Mouse (Mus musculus): ENCODE data around the gene Nlrp4a.
"Not testable (repeated sequence)": the region's sequence is repeated elsewhere in the genome, so short reads cannot be mapped to it uniquely, and the experiment has no call there.

Gene Nlrp4a

DNA sequence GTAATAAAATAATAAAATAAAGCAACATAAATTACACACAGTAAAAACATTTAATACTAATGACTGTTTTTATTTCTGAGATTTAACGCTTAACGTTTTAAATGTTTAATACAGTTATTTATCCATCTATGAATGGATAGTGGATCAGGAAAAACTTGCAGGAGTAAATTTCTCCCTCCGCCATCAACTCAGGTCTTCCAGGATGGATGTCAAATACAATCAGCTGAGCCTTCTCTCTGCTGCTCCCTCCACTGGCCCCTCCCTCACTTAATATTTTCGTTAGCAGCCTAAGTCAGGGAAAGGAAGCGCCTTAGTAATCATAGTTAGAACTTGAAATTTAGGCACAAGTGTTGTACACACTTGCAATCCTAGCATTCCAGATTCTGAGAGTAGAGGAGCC lies at the start of gene Nlrp4a:
Nlrp4a (plus strand) TSS at position 301 of the 400 bp plus-strand sequence.
- DNase-seq = no peak

- not testable (repeated sequence) for DNase-seq
Measured at GRCm38 (mm10) chr7:26386691-26387090, 48.2 kb upstream of the Nlrp4a start.

GRCm38 (mm10) chr7:26391137-26391536 lies 43.8 kb upstream of the Nlrp4a start:
- DNase-seq = not testable (repeated sequence)

- not testable (repeated sequence) for DNase-seq
Measured at GRCm38 (mm10) chr7:26391811-26392210, 43.1 kb upstream of the Nlrp4a start.

GRCm38 (mm10) chr7:26403600-26403999 lies 31.3 kb upstream of the Nlrp4a start, which contains the start of gene Nlrp9c:
Gene Nlrp9c (minus strand): TSS chr7:26403700.
- not testable (repeated sequence) for DNase-seq

DNA sequence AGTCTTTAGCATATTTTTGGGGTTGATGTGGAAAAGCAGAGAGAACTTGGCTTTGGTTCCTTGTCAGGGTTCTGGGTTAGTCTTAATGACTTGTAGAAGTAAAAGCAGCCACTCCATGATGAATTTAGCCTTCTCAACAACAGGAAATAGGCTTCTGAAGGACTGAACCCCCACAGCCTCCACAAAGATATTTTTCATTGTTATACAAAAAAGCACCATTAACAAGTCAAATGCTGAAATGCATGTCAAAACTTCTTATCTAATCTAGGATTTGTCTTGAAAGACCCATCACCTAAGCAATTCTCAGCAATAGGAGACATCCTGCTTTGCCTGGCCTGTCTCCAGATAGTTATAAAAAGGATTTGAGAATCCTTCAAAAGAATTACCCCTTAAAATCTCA lies 41.8 kb downstream of the Nlrp4a start:
- no peak for DNase-seq

DNA sequence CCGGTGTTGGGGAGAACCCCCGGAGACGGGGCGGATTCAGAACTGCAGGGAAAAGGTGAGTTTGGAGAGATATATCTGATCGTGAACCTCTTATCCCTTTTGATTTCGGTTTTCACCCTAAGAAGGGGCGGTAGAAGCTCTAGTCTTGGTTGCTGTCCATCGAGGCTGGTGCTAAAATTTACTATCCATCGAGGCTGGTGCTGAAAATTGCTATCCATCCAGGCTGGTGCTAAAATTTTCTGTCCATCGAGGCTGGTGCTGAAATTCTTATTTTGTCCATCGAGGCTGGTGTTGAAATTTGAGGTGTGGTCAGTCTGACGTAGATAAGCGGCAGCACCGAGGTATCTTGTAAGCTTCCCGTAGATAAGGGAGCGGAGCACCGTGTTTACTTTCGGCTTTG lies 54.6 kb downstream of the Nlrp4a start:
- not testable (repeated sequence) for DNase-seq
